Mouse (Mus musculus) liver, adult 2 months (tissue): ENCODE data around the gene Gm10518. TPM values are rescaled to one million over a fixed set of nuclear protein-coding genes. Genes with fewer than 3 reads are reported as not detected.
"Not testable (repeated sequence)": the region's sequence is repeated elsewhere in the genome, so short reads cannot be mapped to it uniquely, and the experiment has no call there.

Source experiments
- DNase-seq: peaks from one replicate; pipeline ENCODE4 v3.0.0-alpha.2; 2011; ENCODE audit warnings: low read depth, low spot score; ENCODE audit errors: extremely low read depth
- H3K27ac ChIP-seq: fragments of 200-500 bp; replicated peaks from 2 replicates; pipeline ENCODE4 v1.5.1; 2012; ENCODE audit warnings: low read depth, mild to moderate bottlenecking, control low read depth, inconsistent platforms, low read length; ENCODE audit not compliant: insufficient read depth
- H3K27me3 ChIP-seq: fragments of 200-500 bp; 2 replicates; pipeline ENCODE4 v1.6.1; 2012; ENCODE audit warnings: mild to moderate bottlenecking, moderate library complexity, low read length, inconsistent platforms; ENCODE audit not compliant: control insufficient read depth, insufficient read depth
- H3K36me3 ChIP-seq: fragments of 200-500 bp; 2 replicates; pipeline ENCODE4 v1.6.1; 2012; ENCODE audit warnings: low read length, inconsistent platforms; ENCODE audit not compliant: control insufficient read depth, insufficient read depth
- H3K4me1 ChIP-seq: fragments of 200-500 bp; 2 replicates; pipeline ENCODE4 v1.6.1; 2011; ENCODE audit warnings: low read length; ENCODE audit not compliant: control insufficient read depth, insufficient read depth
- H3K4me3 ChIP-seq: fragments of 200-500 bp; 2 replicates; pipeline ENCODE4 v1.5.1; 2011; ENCODE audit warnings: low read depth, mild to moderate bottlenecking, control low read depth, low read length, moderate library complexity; ENCODE audit not compliant: insufficient read depth
- H3K79me2 ChIP-seq: fragments of 200-500 bp; 2 replicates; pipeline ENCODE4 v1.6.1; 2012; ENCODE audit warnings: inconsistent platforms, mild to moderate bottlenecking, low read length, moderate library complexity; ENCODE audit not compliant: control insufficient read depth, insufficient read depth
- H3K9ac ChIP-seq: fragments of 200-500 bp; 2 replicates; pipeline ENCODE4 v1.6.1; 2012; ENCODE audit warnings: low read depth, mild to moderate bottlenecking, control low read depth, inconsistent platforms, low read length
- CTCF ChIP-seq: fragments of 200-500 bp; IDR thresholded peaks from 2 replicates; pipeline ENCODE4 v1.5.1; 2011; ENCODE audit warnings: low read depth, low read length, control low read depth
- POLR2A ChIP-seq: fragments of 200-500 bp; IDR thresholded peaks from 2 replicates; pipeline ENCODE4 v1.6.1; 2011; ENCODE audit warnings: low read length, control low read depth; ENCODE audit not compliant: insufficient read depth; ENCODE audit errors: extremely low read depth
- WGBS: fragments of 180-500 bp; shearing (Covaris S2); methylation state at CpG from one replicate; pipeline ENCODE4 v1.1.7; 2018; 5-methylcytosine and 5-hydroxymethylcytosine counted together
- polyA plus RNA-seq: library from polyadenylated mRNA; depleted of rRNA; stranded (reverse); fragments of >200 nt; gene quantifications from 2 replicates; pipeline ENCODE4 v1.2.3, GENCODE M21; 2012
- total RNA-seq: library from RNA; depleted of rRNA; stranded (reverse); fragments of >200 nt; gene quantifications from 2 replicates; pipeline ENCODE4 v1.2.3, GENCODE M21; 2014

Gene Gm10518
- total and polyA plus RNA-seq, 2 experiments = not detected

DNA sequence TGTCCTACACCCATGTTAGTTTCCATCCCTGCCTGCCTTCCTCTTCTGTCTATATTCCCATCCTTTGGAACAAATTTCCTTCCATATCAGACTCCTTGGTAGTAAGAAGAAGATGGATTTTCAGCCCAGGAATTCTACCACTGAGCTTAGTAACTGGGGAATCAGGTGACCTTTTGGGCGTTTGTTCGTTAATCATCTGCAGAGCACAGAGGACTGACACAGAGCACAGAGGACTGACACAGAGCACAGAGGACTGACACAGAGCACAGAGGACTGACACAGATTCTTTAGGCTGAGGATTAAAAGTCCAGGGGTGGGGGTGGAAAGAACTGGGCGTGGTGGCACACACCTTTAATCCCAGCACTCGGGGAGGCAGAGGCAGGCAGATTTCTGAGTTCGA lies 2.6 kb downstream of the Gm10518 start:
- Histone ChIP-seq H3K4me1 (peaks cover 14% of the 10 kb centered on the region), H3K79me2 (peaks cover 2% of the 10 kb centered on the region; the same call in 1 of the 2 replicates), H3K36me3 (no peaks in the 10 kb centered on the region), H3K27me3 (no peaks in the 10 kb centered on the region), H3K27ac (peak overlapping the region; percentile 47), H3K4me3 (no peak overlapping the region), H3K9ac (no peak overlapping the region)
- WGBS = 21% methylated on average over 5 of the region's 5 CpGs
- TF ChIP-seq POLR2A = no peak
- TF ChIP-seq CTCF = no peak
- peak; percentile 94 for DNase-seq

DNA sequence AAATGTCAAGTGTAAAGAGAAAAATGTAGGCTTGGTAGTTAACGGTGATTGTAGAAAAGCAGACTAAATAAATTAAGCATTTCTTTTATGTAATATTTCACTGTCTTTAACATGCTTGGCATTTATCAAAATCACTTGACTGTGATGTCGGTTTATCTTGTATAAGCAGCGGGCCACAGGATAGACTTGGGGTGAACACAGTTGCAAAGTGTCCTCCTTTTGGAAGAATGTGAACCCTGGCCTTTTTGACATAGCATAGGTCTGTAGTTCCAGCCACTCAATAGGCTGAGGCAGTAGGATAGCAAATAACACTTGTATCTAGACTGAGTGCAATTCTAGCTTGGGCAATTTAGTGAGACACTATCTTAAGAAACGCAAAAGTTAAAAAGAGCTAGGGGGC lies 4.3 kb downstream of the Gm10518 start:
- H3K36me3 ChIP-seq = no peaks in the 10 kb centered on the region
- 90% methylated on average over 4 of the region's 4 CpGs for WGBS
- H3K4me1 ChIP-seq = peaks cover 7% of the 10 kb centered on the region
- H3K79me2 ChIP-seq = no peaks in the 10 kb centered on the region
- H3K4me3 ChIP-seq = no peak overlapping the region
- TF ChIP-seq CTCF (no peak), POLR2A (no peak)
- no peak overlapping the region for H3K9ac ChIP-seq
- H3K27me3 ChIP-seq = no peaks in the 10 kb centered on the region
- no peak for DNase-seq
- no peak overlapping the region for H3K27ac ChIP-seq

DNA sequence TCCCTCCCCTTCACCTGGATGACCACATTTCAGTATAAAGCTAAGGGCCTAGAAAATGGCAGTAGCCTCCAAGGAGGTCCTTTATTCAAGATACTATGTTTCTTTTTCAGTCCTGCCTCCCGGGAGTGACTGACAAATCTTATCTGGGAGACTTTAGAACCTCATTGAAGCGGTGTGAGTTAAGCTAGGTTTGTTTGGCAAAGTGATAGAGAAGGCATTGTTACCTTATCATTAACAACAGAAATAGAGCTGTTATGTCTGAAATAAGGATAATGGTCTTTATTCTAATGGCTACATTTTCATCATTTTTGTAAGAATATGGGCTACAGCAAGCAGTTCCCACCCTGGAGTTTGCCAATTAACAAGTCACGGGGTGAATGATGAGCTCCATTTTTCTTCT lies 5.1 kb downstream of the Gm10518 start:
- Histone ChIP-seq H3K79me2 (no peaks in the 10 kb centered on the region), H3K27me3 (no peaks in the 10 kb centered on the region), H3K36me3 (no peaks in the 10 kb centered on the region), H3K4me3 (no peak overlapping the region), H3K27ac (no peak overlapping the region), H3K9ac (no peak overlapping the region), H3K4me1 (peaks cover 6% of the 10 kb centered on the region; the same call in 1 of the 2 replicates)
- TF ChIP-seq CTCF (no peak), POLR2A (no peak)
- 79% methylated on average over 3 of the region's 3 CpGs for WGBS
- no peak for DNase-seq

- DNase-seq = no peak
- Histone ChIP-seq H3K79me2 (no peaks in the 10 kb centered on the region), H3K9ac (no peak overlapping the region), H3K4me3 (no peak overlapping the region), H3K36me3 (no peaks in the 10 kb centered on the region), H3K4me1 (no peaks in the 10 kb centered on the region), H3K27ac (no peak overlapping the region), H3K27me3 (no peaks in the 10 kb centered on the region)
- no peak for TF ChIP-seq CTCF
- TF ChIP-seq POLR2A = no peak
- WGBS = 60% methylated on average over 2 of the region's 2 CpGs
These were observed 10.2 kb downstream of the Gm10518 start for GRCm38 (mm10) chr1:179813385-179813784.

DNA sequence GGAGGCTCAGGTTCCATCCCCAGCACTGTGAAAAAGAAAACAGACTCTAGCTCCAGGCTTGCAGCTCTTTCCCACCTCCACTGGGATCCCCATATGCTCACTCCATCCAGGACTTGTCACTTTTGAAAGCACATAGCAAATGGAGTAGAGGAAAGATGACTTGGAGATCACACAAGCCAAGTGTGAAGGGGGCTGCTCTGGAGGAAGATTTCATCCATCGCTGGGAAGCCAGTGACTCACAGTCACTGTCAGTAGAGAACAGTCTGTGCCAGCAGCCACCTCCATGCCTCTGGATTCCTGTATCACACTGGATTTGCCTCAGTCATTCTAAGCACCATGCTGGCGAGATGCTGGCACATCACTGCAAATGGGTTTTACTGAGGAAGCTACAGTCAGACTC lies 11.4 kb downstream of the Gm10518 start:
- Histone ChIP-seq H3K27me3 (no peaks in the 10 kb centered on the region), H3K79me2 (no peaks in the 10 kb centered on the region), H3K4me3 (no peak overlapping the region), H3K9ac (no peak overlapping the region), H3K27ac (no peak overlapping the region), H3K36me3 (no peaks in the 10 kb centered on the region), H3K4me1 (no peaks in the 10 kb centered on the region)
- 94% methylated on average over 2 of the region's 2 CpGs for WGBS
- no peak for DNase-seq
- TF ChIP-seq CTCF (no peak), POLR2A (no peak)

DNA sequence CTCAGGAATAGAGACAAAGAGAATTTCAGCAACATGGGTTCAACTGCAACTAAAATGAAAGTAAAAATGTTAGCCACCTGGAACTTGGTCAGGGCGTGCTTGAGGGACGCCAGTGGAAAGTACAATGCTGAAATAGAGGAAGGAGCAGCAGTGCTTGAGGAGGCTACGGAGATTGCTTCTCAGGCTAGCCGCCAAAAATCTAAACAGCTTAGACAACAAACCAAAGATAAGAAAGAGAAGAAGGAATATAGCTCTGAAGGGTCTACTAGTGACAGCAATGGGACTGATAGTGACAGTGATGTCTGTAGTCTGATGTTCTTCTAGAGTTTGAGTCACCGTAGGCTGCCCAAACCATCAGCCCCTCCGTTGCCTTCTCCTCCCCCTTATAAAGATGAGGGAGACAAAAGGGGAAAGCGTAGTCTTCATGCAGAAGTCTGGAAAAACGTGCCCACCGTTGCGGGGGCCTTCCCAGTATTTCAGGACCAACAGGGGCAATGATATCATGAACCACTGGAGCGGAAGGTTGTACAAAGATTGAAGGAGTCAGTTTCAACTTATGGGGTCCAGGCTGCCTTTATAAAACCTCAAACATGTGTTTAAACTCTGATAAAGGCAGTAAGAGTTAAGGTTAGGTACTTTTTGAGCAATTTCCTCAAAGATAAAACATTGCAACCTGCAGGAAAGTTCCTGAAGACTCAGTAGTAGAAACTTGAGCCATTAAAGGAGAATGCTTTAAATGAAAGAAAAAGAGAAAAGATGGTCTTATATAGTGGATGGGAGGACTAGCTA lies 15.5 kb downstream of the Gm10518 start:
- 90% methylated on average over 11 of the region's 11 CpGs for WGBS
- not testable (repeated sequence) for H3K4me3 ChIP-seq, H3K4me1 ChIP-seq, H3K27me3 ChIP-seq, DNase-seq, H3K79me2 ChIP-seq, H3K36me3 ChIP-seq, H3K9ac ChIP-seq, H3K27ac ChIP-seq
